Mouse (Mus musculus): ENCODE results near the gene Chrna1. TPM values are rescaled to one million over a fixed set of nuclear protein-coding genes. Genes with fewer than 3 reads are reported as not detected.

Gene Chrna1
- total and polyA plus RNA-seq, 2 experiments from 2014 or later: 0.05 TPM; not detected in 1

DNA sequence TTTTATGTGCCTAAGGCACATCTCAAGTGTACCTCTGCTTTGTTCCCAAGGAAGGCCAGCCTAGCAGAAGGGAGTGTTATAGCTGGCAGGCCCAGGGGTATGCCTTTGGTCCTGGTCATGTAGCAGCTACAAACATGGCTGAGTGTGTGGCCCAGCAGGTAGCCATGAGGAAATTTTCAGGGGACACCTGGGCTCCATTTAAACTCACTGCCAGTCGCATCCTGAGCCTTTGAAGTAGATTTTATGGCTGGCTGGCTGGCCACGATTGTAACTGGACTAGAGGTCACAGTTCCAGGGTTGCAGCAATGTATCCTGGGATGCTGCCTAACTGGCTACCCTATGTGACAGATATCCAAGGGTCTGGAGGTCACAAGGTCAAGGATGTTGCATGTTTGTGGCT, 20.5 kb upstream of the Chrna1 start:
- Histone ChIP-seq H3K27ac (ENCODE audit: low read depth) (no peak overlapping the region), H3K4me3 (ENCODE audit: low read depth, low read length) (no peak overlapping the region), H3K4me1 (ENCODE audit: control insufficient read depth, insufficient read depth) (no peaks in the 10 kb centered on the region), H3K9me3 (replicated peaks; ENCODE audit: control insufficient read depth, low read length) (no peaks in the 10 kb centered on the region), H3K9ac (replicated peaks; ENCODE audit: low read depth, low read length) (no peak overlapping the region), H3K27me3 (ENCODE audit: control insufficient read depth, insufficient read depth, low read length) (no peaks in the 10 kb centered on the region), H3K4me2 (ENCODE audit: low read depth, low read length) (no peak overlapping the region), H3K36me3 (replicated peaks; ENCODE audit: control insufficient read depth, insufficient read depth, low read length) (no peaks in the 10 kb centered on the region)
- DNase-seq (ENCODE audit: low spot score) (no peak), ATAC-seq (ENCODE audit: insufficient read depth, low read depth) (no peak)
- 80% methylated on average over 2 of the region's 2 CpGs for WGBS
- TF ChIP-seq CTCF (IDR thresholded peaks at IDR 0.05; ENCODE audit: low read depth): no peak
- no peak for TF ChIP-seq EP300 (IDR thresholded peaks at IDR 0.05; ENCODE audit: low read depth)

DNA sequence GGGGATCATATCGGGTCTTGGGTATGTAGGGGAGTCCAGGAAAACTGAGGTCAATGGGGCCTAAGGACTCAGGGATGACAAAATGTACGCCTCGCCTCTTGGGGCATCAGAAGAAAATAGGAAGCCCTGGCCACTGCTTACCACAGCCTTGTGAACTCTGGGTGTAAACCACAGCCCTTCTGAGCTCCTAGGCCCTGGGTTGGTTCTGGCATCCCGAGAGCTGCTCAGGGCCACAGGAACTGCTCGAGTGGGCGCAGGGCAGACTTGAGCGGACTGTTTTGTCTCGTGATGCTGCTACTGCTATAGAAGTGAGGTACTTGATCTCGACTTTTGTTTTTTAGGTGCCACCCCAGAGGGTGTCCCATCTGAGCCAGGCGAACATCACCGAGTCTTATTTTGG, 17.6 kb upstream of the Chrna1 start:
- Histone ChIP-seq H3K27me3 (ENCODE audit: control insufficient read depth, insufficient read depth, low read length) (no peaks in the 10 kb centered on the region), H3K4me2 (ENCODE audit: low read depth, low read length) (no peak overlapping the region), H3K9ac (replicated peaks; ENCODE audit: low read depth, low read length) (no peak overlapping the region), H3K4me3 (ENCODE audit: low read depth, low read length) (no peak overlapping the region), H3K36me3 (replicated peaks; ENCODE audit: control insufficient read depth, insufficient read depth, low read length) (no peaks in the 10 kb centered on the region), H3K4me1 (ENCODE audit: control insufficient read depth, insufficient read depth) (no peaks in the 10 kb centered on the region), H3K9me3 (replicated peaks; ENCODE audit: control insufficient read depth, low read length) (no peaks in the 10 kb centered on the region), H3K27ac (ENCODE audit: low read depth) (no peak overlapping the region)
- DNase-seq (ENCODE audit: low spot score) (no peak), ATAC-seq (ENCODE audit: insufficient read depth, low read depth) (no peak)
- TF ChIP-seq EP300 (IDR thresholded peaks at IDR 0.05; ENCODE audit: low read depth): no peak
- TF ChIP-seq CTCF (IDR thresholded peaks at IDR 0.05; ENCODE audit: low read depth): no peak
- 88% methylated on average over 11 of the region's 11 CpGs for WGBS

DNA sequence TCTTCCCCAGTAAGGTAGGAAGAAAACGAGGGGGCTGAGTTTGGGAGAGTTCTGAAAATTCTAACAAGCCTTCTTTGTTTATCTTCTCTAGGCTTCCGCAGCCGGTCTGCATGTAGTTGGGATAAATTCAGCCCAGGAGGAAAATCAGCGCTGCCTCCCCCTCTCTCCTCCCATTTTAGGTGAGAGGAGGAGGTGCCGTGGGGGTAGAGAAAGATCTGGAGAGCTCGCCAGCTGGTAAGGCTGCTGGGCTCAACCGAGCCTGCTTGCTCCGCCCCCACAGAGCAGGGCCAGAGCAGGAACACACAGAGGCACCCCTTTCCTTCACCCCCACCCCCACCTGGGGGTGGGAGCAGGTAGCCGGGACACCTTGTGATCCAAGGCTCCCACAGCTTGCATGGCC, 16.6 kb upstream of the Chrna1 start:
- TF ChIP-seq EP300 (IDR thresholded peaks at IDR 0.05; ENCODE audit: low read depth): no peak
- no peak for TF ChIP-seq CTCF (IDR thresholded peaks at IDR 0.05; ENCODE audit: low read depth)
- DNase-seq (ENCODE audit: low spot score) (peak; percentile 68), ATAC-seq (ENCODE audit: insufficient read depth, low read depth) (peak; percentile 31; the same call in 1 of the 2 replicates)
- H3K4me1 ChIP-seq (ENCODE audit: control insufficient read depth, insufficient read depth): no peaks in the 10 kb centered on the region
- H3K9me3 ChIP-seq (replicated peaks; ENCODE audit: control insufficient read depth, low read length): no peaks in the 10 kb centered on the region
- no peaks in the 10 kb centered on the region for H3K36me3 ChIP-seq (replicated peaks; ENCODE audit: control insufficient read depth, insufficient read depth, low read length)
- peak overlapping the region; percentile 31 for H3K4me3 ChIP-seq (ENCODE audit: low read depth, low read length)
- no peak overlapping the region for H3K27ac ChIP-seq (ENCODE audit: low read depth)
- WGBS: 8% methylated on average over 9 of the region's 9 CpGs
- no peaks in the 10 kb centered on the region for H3K27me3 ChIP-seq (ENCODE audit: control insufficient read depth, insufficient read depth, low read length)
- 0 out of 2 replicates have a peak overlapping the region, but pooled peaks have one; percentile 24 for H3K9ac ChIP-seq (replicated peaks; ENCODE audit: low read depth, low read length)
- peak overlapping the region; percentile 59 for H3K4me2 ChIP-seq (ENCODE audit: low read depth, low read length)

DNA sequence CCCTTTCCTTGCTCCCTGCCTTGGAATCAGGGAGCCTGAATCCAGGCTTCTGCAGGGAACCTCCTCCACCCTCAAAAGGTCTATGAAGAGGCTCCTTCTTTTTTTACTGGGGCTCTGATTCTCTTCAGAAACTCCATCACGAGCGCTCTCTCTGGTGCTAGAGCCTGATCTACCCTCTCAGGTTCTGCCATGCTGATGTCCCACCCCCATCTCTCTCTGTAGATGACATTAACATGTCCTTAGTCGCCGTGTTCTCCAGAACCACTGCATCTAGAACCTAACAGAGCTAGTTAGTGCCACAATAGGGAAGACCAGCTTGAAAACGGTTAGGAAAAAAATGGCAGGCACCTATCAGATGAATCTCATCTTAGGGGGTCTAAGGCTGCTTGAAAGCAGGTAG, 16.2 kb upstream of the Chrna1 start:
- H3K9me3 ChIP-seq (replicated peaks; ENCODE audit: control insufficient read depth, low read length): no peaks in the 10 kb centered on the region
- no peaks in the 10 kb centered on the region for H3K27me3 ChIP-seq (ENCODE audit: control insufficient read depth, insufficient read depth, low read length)
- no peak overlapping the region for H3K27ac ChIP-seq (ENCODE audit: low read depth)
- TF ChIP-seq EP300 (IDR thresholded peaks at IDR 0.05; ENCODE audit: low read depth): no peak
- no peak for TF ChIP-seq CTCF (IDR thresholded peaks at IDR 0.05; ENCODE audit: low read depth)
- DNase-seq (ENCODE audit: low spot score) (no peak), ATAC-seq (ENCODE audit: insufficient read depth, low read depth) (no peak)
- 55% methylated on average over 5 of the region's 5 CpGs for WGBS
- no peaks in the 10 kb centered on the region for H3K36me3 ChIP-seq (replicated peaks; ENCODE audit: control insufficient read depth, insufficient read depth, low read length)
- H3K4me3 ChIP-seq (ENCODE audit: low read depth, low read length): peak overlapping the region; percentile 31
- H3K4me1 ChIP-seq (ENCODE audit: control insufficient read depth, insufficient read depth): no peaks in the 10 kb centered on the region
- H3K9ac ChIP-seq (replicated peaks; ENCODE audit: low read depth, low read length): 0 out of 2 replicates have a peak overlapping the region, but pooled peaks have one; percentile 24
- peak overlapping the region; percentile 59 for H3K4me2 ChIP-seq (ENCODE audit: low read depth, low read length)

DNA sequence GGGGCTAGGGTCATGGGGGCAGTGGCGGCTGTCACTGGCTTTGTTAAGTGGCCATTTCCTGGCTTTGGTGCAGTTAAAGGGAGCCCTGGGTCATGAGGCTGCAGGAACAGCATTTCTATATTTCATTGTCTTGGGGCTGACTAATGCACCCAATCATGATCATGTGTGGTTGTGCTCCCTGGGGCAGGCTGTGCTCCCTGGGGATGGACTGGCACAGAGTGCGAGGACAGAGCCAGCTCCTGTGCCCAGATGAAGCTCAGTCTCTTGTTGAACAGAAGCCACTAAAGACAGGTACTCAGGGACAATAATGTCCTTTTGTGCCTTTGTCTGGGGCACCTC, 12.9 kb upstream of the Chrna1 start:
- Histone ChIP-seq H3K4me2 (ENCODE audit: low read depth, low read length) (no peak overlapping the region), H3K9me3 (replicated peaks; ENCODE audit: control insufficient read depth, low read length) (no peaks in the 10 kb centered on the region), H3K9ac (replicated peaks; ENCODE audit: low read depth, low read length) (no peak overlapping the region), H3K36me3 (replicated peaks; ENCODE audit: control insufficient read depth, insufficient read depth, low read length) (no peaks in the 10 kb centered on the region), H3K4me1 (ENCODE audit: control insufficient read depth, insufficient read depth) (peaks cover 13% of the 10 kb centered on the region), H3K4me3 (ENCODE audit: low read depth, low read length) (no peak overlapping the region), H3K27me3 (ENCODE audit: control insufficient read depth, insufficient read depth, low read length) (no peaks in the 10 kb centered on the region), H3K27ac (ENCODE audit: low read depth) (peak overlapping the region; percentile 65)
- WGBS: 73% methylated on average over 2 of the region's 2 CpGs
- ATAC-seq (ENCODE audit: insufficient read depth, low read depth) (no peak), DNase-seq (ENCODE audit: low spot score) (no peak)
- TF ChIP-seq EP300 (IDR thresholded peaks at IDR 0.05; ENCODE audit: low read depth) (no peak), CTCF (IDR thresholded peaks at IDR 0.05; ENCODE audit: low read depth) (no peak)
